Mouse (Mus musculus) bone marrow, adult 2 months (tissue): Measurements from ENCODE around the gene Gm19426. TPM values are rescaled to one million over a fixed set of nuclear protein-coding genes. Genes with fewer than 3 reads are reported as not detected.

ENCODE experiments used
- H3K27ac ChIP-seq: fragments of 200-500 bp; 2 replicates; pipeline ENCODE4 v1.5.1; 2012; ENCODE audit warnings: low read depth, mild to moderate bottlenecking, control low read depth, inconsistent platforms, low read length; ENCODE audit not compliant: control insufficient read depth, poor library complexity, insufficient read depth
- H3K4me1 ChIP-seq: fragments of 200-500 bp; 2 replicates; pipeline ENCODE4 v1.6.1; 2011; ENCODE audit warnings: low read length; ENCODE audit not compliant: control insufficient read depth, insufficient read depth
- H3K4me3 ChIP-seq: fragments of 200-500 bp; replicated peaks from 2 replicates; pipeline ENCODE3; 2011; ENCODE audit warnings: mild to moderate bottlenecking, low read depth, low read length, control low read depth; ENCODE audit not compliant: control insufficient read depth
- CTCF ChIP-seq: fragments of 200-500 bp; IDR thresholded peaks from 2 replicates; pipeline ENCODE4 v1.5.1; 2011; ENCODE audit warnings: low read length, control low read depth; ENCODE audit not compliant: control insufficient read depth, insufficient read depth
- POLR2A ChIP-seq: fragments of 200-500 bp; IDR thresholded peaks from 2 replicates; pipeline ENCODE4 v1.6.1; 2011; ENCODE audit warnings: low read depth, mild to moderate bottlenecking, control low read depth, low read length, borderline replicate concordance; ENCODE audit not compliant: control insufficient read depth
- WGBS: fragments of 180-500 bp; shearing (Covaris S2); methylation state at CpG from one replicate; pipeline ENCODE4 v1.1.7; 2018; 5-methylcytosine and 5-hydroxymethylcytosine counted together
- polyA plus RNA-seq: library from polyadenylated mRNA; stranded (reverse); fragments of >200 nt; gene quantifications from 2 replicates; pipeline ENCODE4 v1.2.4, GENCODE M21; 2011; ENCODE audit warnings: low replicate concordance; ENCODE audit not compliant: missing spikeins, insufficient read depth, insufficient read length

Gm19426 gene
- polyA plus RNA-seq, 1 experiment, result not detected

GRCm38 (mm10) chr2:84775665-84776064 is 32.2 kb upstream of the Gm19426 start:
- Histone ChIP-seq H3K4me3 (no peak overlapping the region), H3K4me1 (no peaks in the 10 kb centered on the region), H3K27ac (no peak overlapping the region)
- 45% methylated on average over 6 of the region's 6 CpGs for WGBS
- TF ChIP-seq POLR2A (no peak), CTCF (no peak)

- H3K4me3 ChIP-seq, result no peak within 1 kb of the TSS
- no peaks in the 10 kb centered on the region for H3K4me1 ChIP-seq
- 84% methylated on average over 9 of the region's 9 CpGs for WGBS
- TF ChIP-seq CTCF, result no peak
- TF ChIP-seq POLR2A, result no peak
- no peak within 1 kb of the TSS for H3K27ac ChIP-seq
Measured at GRCm38 (mm10) chr2:84775241-84775640, 31.8 kb upstream of the Gm19426 start, which contains the start of gene Serping1. Gene Serping1, minus strand, starts transcription at chr2:84775444.

- no peak overlapping the region for H3K27ac ChIP-seq
- 71% methylated on average over 15 of the region's 15 CpGs for WGBS
- H3K4me1 ChIP-seq, result no peaks in the 10 kb centered on the region
- TF ChIP-seq CTCF (no peak), POLR2A (no peak)
- H3K4me3 ChIP-seq, result no peak overlapping the region
Measured at GRCm38 (mm10) chr2:84774751-84775150, 31.3 kb upstream of the Gm19426 start.

GRCm38 (mm10) chr2:84773195-84773594 is 29.7 kb upstream of the Gm19426 start:
- H3K27ac ChIP-seq, result no peak overlapping the region
- H3K4me1 ChIP-seq, result no peaks in the 10 kb centered on the region
- 78% methylated on average over 5 of the region's 5 CpGs for WGBS
- no peak for TF ChIP-seq CTCF
- TF ChIP-seq POLR2A, result no peak
- no peak overlapping the region for H3K4me3 ChIP-seq

- TF ChIP-seq CTCF (no peak), POLR2A (no peak)
- WGBS, result 64% methylated on average over 4 of the region's 4 CpGs
- Histone ChIP-seq H3K27ac (no peak overlapping the region), H3K4me1 (no peaks in the 10 kb centered on the region), H3K4me3 (no peak overlapping the region)
Measured at GRCm38 (mm10) chr2:84772454-84772853, 29.0 kb upstream of the Gm19426 start.

- no peak overlapping the region for H3K27ac ChIP-seq
- TF ChIP-seq POLR2A, result no peak
- no peak for TF ChIP-seq CTCF
- H3K4me3 ChIP-seq, result no peak overlapping the region
- H3K4me1 ChIP-seq, result no peaks in the 10 kb centered on the region
- WGBS, result 64% methylated on average over 6 of the region's 6 CpGs
Measured at GRCm38 (mm10) chr2:84770501-84770900, 27.0 kb upstream of the Gm19426 start.

- WGBS, result 25% methylated on average over 1 of the region's 1 CpGs
- no peak overlapping the region for H3K27ac ChIP-seq
Measured at GRCm38 (mm10) chr2:84762818-84763217, 19.4 kb upstream of the Gm19426 start.

GRCm38 (mm10) chr2:84762295-84762694 is 18.8 kb upstream of the Gm19426 start:
- Histone ChIP-seq H3K4me3 (no peak overlapping the region), H3K4me1 (no peaks in the 10 kb centered on the region), H3K27ac (no peak overlapping the region)
- 49% methylated on average over 4 of the region's 4 CpGs for WGBS
- TF ChIP-seq CTCF (no peak), POLR2A (no peak)

More at GRCm38 (mm10) chr2:84762818-84763217, 19.4 kb upstream of the Gm19426 start:
- TF ChIP-seq CTCF, result no peak
- no peak for TF ChIP-seq POLR2A
- Histone ChIP-seq H3K4me1 (no peaks in the 10 kb centered on the region), H3K4me3 (no peak overlapping the region)

GRCm38 (mm10) chr2:84761840-84762239 is 18.4 kb upstream of the Gm19426 start:
- Histone ChIP-seq H3K4me3 (no peak overlapping the region), H3K27ac (no peak overlapping the region), H3K4me1 (no peaks in the 10 kb centered on the region)
- 54% methylated on average over 1 of the region's 1 CpGs for WGBS
- TF ChIP-seq POLR2A, result no peak
- TF ChIP-seq CTCF, result no peak

GRCm38 (mm10) chr2:84761309-84761708 is 17.9 kb upstream of the Gm19426 start:
- WGBS, result 78% methylated on average over 3 of the region's 3 CpGs
- no peak for TF ChIP-seq CTCF
- TF ChIP-seq POLR2A, result no peak
- Histone ChIP-seq H3K27ac (no peak overlapping the region), H3K4me1 (no peaks in the 10 kb centered on the region), H3K4me3 (no peak overlapping the region)
